Mouse (Mus musculus): ENCODE measurements around the gene Sv2b.
A peak's percentile ranks its signal among the peaks of the same experiment; 100 is the strongest.

The Sv2b gene

GRCm38 (mm10) chr7:75292246-75292645, 16.8 kb downstream of the Sv2b start:
- no peak for DNase-seq (ENCODE audit: low read depth, low spot score)

GRCm38 (mm10) chr7:75290554-75290953, 18.5 kb downstream of the Sv2b start:
- DNase-seq (ENCODE audit: low read depth, low spot score): no peak

DNA sequence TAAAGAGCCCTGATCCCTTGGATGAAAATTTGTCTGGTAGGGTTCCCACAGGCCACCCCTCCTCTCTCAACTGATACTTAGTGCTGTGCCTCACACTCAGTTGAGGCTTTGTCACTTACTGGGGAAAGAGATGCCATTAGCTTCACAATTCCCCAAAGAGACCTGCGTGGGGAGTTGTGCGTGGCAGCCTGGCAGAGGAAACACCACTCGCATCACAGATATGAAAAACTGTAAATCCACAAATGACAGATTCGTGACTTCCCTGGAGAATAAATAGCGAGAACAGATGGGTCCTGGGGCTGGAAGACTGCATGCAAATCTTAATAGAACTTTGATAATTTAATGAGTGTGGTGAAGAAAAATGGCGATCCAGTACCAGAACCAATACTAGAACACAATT, 21.8 kb downstream of the Sv2b start:
- DNase-seq (ENCODE audit: low read depth, low spot score): no peak

DNA sequence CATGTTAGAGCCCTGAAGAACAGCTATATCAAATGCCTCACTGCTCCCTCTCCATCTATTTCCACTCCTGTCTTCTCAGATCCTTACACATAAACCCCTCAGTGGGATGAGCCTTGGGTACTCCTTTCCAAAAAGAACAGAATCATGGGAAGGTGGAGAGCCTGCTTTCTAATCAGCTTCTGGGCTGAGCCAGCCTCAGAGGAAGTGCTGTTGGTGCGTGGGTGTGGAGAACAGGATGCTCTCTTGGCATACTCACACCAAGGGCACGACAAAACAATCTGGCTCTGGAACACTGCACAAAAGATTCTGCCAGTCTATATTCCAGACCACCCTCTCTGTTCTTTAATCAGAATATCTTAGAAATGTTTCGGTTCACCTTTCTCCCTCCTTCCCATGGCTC, 26.1 kb downstream of the Sv2b start:
- no peak for DNase-seq (ENCODE audit: low read depth, low spot score)

DNA sequence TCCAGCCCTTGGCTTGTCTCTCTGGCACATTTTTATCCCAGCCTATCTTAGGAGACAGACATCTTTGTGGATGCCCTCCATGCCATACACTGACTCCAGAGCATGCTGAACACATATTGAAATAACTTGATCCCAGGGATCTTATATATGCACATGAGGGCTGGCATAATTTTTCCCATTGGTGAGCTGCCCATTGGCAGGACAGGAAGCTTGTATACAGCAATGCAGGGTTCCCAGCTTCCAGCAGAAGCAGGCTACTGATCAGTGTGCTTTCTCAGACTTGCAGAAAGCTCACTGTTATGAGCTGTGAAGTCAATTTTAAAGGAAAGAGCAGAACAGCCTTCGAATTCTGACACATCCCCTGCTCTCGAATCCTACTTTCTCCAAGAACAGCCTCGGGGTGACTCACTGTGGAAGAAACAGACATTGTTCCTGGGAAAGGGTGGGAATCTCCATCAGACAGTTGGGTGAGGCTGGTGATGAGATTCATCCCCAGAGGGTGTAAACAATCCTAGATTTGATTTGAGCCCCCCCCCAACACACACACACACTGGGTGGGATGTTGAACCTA, 26.9 kb downstream of the Sv2b start:
- no peak for DNase-seq (ENCODE audit: low read depth, low spot score)

DNA sequence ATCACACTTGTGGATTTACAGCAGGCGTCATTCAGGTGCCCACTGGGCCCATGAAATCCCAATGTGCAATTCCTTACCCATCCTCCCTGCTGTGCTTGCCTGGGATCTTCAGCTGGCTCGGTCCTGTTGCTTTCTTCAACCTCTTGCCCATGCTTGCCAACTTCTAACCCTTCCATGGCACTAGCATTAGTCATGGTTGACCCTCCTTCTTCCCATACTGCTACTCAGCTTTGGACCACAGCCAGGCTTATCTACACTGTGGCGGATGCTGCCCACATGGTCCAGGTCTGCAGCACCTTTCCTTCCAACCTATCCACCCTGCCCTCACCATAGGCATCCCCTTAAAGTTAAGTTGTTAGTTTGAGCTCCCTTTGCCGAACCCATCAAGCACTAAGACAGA, 28.0 kb downstream of the Sv2b start:
- DNase-seq (ENCODE audit: low read depth, low spot score): no peak

DNA sequence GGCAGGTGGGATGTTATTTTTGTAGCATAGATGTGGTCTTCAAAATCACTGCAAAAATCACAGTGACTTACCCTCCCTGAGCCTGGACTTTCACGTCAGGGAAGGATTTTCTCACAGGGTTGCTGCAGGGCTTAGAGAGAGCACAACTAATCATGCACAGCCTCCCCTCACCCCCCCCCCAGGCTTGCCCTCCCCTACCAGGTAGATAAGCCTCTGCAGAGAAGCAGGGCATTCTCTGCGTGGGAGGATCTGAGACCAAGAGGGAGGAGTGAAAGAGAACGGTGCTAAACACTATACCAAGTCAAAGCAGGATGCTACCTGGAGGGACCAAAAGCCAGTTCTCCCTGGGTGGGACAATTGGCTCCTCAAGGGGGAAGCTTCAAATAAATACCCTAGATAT, 31.2 kb downstream of the Sv2b start:
- no peak for DNase-seq (ENCODE audit: low read depth, low spot score)

DNA sequence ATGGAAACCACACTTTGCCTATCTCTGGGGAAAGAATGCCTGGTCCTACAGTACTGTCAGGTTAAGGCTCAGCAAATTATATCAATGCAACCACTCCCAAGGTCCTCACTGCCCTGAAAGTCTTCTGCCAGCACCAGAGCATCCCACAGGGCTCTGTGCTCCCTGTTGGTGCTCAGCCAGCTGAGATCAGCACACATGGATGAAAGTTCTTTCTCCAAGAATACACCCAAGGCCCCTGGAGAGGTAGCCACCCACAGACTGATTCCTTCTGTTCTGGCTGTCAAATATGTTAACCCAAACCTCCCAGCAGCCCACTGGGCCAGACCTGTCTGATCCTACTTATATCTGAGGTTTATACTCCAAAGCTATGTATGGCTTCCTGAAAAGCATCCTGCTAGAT, 32.3 kb downstream of the Sv2b start:
- DNase-seq (ENCODE audit: low read depth, low spot score): no peak

DNA sequence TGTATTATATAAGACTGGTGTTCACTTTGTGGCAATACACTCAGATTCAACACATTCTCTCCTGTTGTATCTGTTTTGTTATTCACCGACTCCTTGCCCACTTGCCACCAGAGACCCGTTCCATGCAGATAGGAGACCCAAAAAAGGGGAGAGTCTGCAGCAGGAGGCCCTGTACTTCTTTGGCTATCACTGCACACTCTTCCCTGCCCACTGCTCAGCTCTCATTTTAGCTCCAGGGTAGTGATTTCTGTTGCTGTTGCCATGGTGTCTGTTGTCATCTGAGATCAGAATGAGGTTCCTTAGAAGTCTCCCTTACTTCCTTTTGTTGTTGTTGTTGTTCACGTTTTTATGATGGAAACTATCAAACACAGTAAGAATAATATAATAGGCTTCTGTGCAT, 34.5 kb downstream of the Sv2b start:
- DNase-seq (ENCODE audit: low read depth, low spot score): no peak

GRCm38 (mm10) chr7:75273633-75274032, 35.4 kb downstream of the Sv2b start:
- no peak for DNase-seq (ENCODE audit: low read depth, low spot score)

DNA sequence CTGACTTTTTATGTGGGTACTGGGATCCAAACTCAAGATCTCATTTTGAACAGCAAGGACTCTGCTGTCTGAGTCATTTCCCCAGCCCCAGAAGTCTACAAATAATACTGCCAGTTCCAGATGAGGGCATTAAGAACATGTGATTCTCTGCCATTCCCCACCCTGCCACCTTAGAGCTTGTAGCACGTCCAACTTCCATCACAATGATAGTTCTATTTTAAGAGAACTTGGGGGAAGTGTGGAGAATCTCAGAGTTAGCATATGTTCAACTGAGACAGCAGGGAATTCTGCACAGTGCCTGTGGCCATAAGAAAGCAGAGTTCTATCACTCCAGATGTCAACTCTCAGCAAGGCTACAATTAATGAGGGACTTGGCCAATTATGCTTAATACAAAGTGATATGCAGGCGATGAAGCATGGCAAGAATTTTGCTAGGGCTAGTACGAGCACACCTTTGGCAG, 37.1 kb downstream of the Sv2b start:
- no peak for DNase-seq (ENCODE audit: low read depth, low spot score)

DNA sequence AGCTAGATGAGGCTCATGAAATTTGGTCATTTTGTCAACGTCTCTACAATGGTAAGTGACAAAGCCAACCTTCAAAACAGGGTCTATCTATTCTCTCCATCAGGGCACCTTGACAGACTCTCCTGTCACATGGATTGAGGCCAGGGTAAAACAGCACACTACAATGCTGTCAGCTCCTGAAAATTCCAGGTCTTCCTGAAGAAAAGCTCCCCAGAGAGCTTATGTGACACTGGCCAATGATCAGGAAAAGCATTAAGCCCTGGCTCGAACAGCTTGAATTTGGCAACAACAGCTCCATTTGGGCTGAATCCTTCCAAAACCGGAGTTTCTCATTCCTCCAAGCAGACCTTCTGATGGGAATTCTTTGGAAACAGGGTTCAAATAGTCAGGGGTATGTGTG, 37.8 kb downstream of the Sv2b start:
- DNase-seq (ENCODE audit: low read depth, low spot score): no peak

DNA sequence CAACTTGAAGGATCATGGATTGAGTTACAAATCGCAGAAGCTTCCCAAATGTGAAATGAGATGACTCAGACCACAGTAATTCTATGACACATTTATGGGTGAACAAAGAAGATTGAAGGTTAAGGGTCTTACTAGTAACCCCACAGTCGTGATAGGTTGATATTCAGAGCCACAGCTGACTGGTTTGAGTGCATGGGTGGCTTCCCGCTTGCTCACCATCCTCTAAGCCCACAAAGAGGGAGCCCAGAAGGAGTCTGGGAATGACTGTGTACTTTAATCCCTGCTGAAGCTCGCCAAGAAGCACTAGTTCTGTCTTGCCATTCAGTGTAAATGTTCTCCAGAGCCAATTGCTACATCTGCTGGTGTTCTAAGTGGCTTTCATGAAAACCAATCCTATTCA, 41.8 kb downstream of the Sv2b start:
- no peak for DNase-seq (ENCODE audit: low read depth, low spot score)

DNA sequence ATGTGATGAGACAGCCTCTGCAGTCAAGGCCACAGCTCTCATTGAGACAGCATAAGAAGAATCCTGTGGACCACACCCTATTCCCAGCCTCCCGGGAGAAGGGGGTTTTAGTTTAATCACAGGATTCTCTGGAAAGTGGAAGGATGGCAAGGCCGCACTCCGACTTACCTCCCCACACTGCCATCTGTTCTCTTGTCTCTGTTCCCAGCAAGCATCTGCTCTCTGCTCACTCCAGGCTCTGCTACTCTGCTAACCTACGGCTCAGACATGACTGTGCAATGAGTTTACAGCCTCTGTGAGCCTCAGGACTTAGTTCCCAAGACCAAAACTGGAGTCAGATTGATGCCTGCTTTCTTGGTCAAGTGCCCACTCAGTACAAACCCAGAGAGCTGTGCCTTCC, 43.8 kb downstream of the Sv2b start:
- DNase-seq (ENCODE audit: low read depth, low spot score): peak; percentile 13

DNA sequence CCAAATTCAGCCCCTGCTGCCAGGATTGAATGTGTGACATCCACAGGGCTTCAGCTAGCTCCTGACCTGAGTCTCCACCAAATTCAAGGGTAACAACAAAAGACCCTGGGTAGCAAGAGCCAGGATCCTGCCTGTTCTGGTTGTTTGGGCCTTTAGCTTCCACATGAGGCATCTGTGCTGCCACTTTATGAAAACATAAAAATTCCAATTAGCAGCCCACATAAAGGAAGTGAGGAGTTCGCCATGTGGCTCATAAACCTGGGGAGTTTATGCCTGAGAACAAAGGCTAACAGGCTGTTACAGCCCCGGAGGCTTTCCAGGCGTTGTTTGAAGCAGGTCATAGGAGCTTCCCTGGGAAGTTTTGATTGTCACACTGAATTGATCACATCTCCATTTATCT, 49.1 kb downstream of the Sv2b start:
- no peak for DNase-seq (ENCODE audit: low read depth, low spot score)

- no peak for DNase-seq (ENCODE audit: low read depth, low spot score)
Observed at GRCm38 (mm10) chr7:75253611-75254250, 55.3 kb downstream of the Sv2b start.

DNA sequence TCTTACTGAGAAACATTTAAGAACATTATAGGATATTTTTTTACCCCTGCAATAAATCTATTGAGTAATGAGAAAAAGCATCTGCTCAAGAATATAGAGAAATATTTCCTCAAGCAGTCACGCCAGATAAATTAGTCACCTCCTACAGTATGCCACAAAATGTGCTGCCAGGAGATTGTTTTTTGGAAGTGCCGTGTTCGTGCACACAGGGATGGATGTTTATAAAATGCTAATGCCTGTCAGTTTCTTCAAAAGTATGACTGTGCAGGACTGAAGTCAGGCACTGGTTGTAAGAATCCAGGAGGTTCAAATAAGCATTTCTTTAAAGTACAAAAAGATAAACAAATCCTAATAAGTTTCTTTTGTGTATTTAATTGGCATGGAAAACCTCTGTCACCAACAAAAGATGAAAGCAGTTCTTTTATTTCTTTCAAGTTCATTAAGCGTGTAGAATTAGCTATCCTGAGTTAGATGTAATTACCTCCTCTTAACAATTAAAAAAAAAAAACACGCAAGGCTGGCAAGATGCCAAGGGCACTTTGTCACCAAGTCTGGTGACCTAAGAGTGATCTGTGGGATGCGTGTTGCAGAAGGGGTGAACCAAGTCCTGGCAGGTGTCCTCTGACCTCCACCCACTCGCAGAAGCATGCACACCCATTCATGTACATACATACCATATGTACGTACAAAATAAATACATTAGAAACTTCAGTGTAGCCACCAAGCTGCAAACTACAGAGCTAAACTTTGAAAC, 68.1 kb downstream of the Sv2b start:
- DNase-seq (ENCODE audit: low read depth, low spot score): no peak

GRCm38 (mm10) chr7:75236386-75236785, 72.7 kb downstream of the Sv2b start:
- DNase-seq (ENCODE audit: low read depth, low spot score): no peak

- no peak for DNase-seq (ENCODE audit: low read depth, low spot score)
Observed at GRCm38 (mm10) chr7:75224206-75224605, 84.9 kb downstream of the Sv2b start.

GRCm38 (mm10) chr7:75222704-75223431, 86.2 kb downstream of the Sv2b start:
- no peak for DNase-seq (ENCODE audit: low read depth, low spot score)

GRCm38 (mm10) chr7:75220786-75221185, 88.3 kb downstream of the Sv2b start:
- no peak for DNase-seq (ENCODE audit: low read depth, low spot score)

DNA sequence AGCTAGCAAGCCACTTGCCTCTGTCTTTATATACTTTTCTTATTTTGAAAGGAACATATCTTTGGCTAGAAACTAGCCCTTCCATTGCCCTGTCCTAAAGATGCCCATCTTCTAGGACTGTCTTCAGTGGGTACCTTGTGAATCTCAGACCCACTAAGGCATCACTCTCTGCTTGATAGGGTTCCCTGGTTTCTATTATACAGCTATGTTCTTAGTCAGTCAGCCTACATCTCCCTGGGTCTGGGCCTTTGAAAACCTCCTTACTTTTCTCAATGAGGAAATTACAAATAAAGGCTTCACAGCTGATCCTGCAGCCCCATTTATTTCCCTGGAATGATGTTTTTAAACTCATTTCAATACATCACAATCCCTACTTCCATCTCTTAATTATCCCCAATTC, 88.8 kb downstream of the Sv2b start:
- DNase-seq (ENCODE audit: low read depth, low spot score): no peak

Measured in retina, postnatal 7 days (tissue).